Mouse (Mus musculus): ENCODE measurements around the gene Chrm4. TPM values are rescaled to one million over a fixed set of nuclear protein-coding genes. Genes with fewer than 3 reads are reported as not detected.
A peak's percentile ranks its signal among the peaks of the same experiment; 100 is the strongest.

Chrm4 gene
- polyA plus RNA-seq, 1 experiment, result not detected

DNA sequence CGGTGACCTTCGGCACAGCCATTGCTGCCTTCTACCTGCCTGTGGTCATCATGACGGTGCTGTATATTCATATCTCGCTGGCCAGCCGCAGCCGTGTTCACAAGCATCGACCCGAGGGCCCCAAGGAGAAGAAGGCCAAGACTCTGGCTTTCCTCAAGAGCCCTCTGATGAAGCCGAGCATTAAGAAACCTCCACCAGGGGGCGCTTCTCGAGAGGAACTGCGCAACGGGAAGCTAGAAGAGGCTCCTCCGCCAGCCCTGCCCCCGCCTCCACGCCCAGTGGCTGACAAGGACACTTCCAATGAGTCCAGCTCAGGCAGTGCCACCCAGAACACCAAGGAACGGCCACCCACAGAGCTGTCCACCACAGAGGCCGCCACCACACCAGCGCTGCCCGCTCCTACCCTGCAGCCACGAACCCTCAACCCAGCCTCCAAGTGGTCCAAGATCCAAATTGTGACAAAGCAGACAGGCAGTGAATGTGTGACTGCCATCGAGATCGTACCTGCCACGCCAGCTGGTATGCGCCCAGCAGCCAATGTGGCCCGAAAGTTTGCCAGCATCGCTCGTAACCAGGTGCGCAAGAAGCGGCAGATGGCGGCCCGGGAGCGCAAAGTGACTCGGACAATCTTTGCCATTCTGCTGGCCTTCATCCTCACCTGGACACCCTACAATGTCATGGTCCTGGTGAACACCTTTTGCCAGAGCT lies 931 bp downstream of the Chrm4 start:
- 56% methylated on average over 34 of the region's 34 CpGs for WGBS
- H3K27ac ChIP-seq (ENCODE audit: insufficient read depth, low read depth, low read length), result no peak overlapping the region
- H3K4me1 ChIP-seq (ENCODE audit: control insufficient read depth, insufficient read depth, low read length), result peaks cover 77% of the 10 kb centered on the region
- no peak overlapping the region for H3K4me3 ChIP-seq (ENCODE audit: insufficient read depth, low read depth, low read length)
- TF ChIP-seq POLR2A (IDR thresholded peaks at IDR 0.05; ENCODE audit: insufficient read depth, low read depth, low read length) (no peak), CTCF (IDR thresholded peaks at IDR 0.05; ENCODE audit: insufficient read depth, low read depth, low read length) (peak; percentile 69)

DNA sequence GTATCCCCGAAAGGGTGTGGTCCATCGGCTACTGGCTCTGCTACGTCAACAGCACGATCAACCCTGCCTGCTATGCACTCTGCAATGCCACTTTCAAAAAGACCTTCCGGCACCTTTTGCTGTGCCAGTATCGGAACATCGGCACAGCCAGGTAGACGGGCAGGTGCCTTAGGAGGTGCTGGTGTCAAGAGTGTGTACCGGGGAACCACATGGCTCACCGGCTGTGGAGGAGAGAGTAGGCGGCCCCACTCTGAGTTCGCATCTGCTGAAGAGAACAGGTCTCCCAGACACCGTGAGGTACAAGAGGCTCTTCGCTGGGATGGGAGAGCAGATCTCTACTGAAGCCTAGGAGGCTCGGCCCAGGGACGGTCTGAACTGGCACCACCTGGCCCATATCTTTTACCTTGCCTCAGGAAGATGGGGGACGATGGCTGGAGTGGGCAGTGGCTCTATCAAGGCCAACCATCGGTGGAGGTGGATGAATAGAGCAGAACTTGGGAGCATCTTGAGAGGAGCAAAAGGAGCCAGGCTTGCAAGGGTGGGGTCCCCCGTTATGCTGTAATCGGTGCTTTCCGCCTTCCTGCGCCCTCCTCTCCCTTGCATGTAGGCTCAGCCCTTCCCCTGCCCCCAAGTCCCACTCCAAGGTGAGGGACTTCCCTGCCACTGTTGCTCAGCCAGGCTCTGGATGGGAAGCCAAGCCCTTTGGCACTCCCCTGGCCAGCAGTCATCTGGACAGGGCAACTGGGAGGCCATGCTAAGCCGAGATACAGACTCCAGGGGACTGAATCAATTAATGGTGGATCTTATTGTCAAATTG lies 1.7 kb downstream of the Chrm4 start:
- 76% methylated on average over 23 of the region's 23 CpGs for WGBS
- TF ChIP-seq CTCF (IDR thresholded peaks at IDR 0.05; ENCODE audit: insufficient read depth, low read depth, low read length), result no peak
- TF ChIP-seq POLR2A (IDR thresholded peaks at IDR 0.05; ENCODE audit: insufficient read depth, low read depth, low read length), result no peak
- no peak overlapping the region for H3K4me3 ChIP-seq (ENCODE audit: insufficient read depth, low read depth, low read length)
- H3K27ac ChIP-seq (ENCODE audit: insufficient read depth, low read depth, low read length), result no peak overlapping the region
- H3K4me1 ChIP-seq (ENCODE audit: control insufficient read depth, insufficient read depth, low read length), result peaks cover 74% of the 10 kb centered on the region

DNA sequence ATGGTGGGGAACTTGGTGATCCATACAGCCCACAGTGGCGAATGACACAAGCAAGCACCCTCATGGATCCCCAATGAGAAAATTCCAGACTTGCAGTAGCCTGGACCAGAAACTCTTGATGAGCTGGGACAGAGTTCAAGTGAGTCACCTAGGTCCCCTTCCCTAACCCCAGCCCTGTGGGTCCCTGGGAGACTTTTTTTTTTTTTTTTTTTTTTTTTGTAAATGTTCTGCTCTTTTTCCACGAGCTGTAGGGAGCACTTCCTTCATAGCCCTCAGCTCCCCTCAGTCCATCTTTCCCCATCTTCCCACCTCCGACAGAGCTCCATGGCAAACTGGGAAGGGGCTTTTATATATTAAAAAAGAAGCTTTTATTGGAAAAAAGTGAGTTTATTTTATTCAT lies 2.4 kb downstream of the Chrm4 start:
- 61% methylated on average over 3 of the region's 3 CpGs for WGBS
- no peak for TF ChIP-seq CTCF (IDR thresholded peaks at IDR 0.05; ENCODE audit: insufficient read depth, low read depth, low read length)
- TF ChIP-seq POLR2A (IDR thresholded peaks at IDR 0.05; ENCODE audit: insufficient read depth, low read depth, low read length), result no peak
- H3K4me3 ChIP-seq (ENCODE audit: insufficient read depth, low read depth, low read length), result no peak overlapping the region
- H3K27ac ChIP-seq (ENCODE audit: insufficient read depth, low read depth, low read length), result no peak overlapping the region
- H3K4me1 ChIP-seq (ENCODE audit: control insufficient read depth, insufficient read depth, low read length), result peaks cover 76% of the 10 kb centered on the region

DNA sequence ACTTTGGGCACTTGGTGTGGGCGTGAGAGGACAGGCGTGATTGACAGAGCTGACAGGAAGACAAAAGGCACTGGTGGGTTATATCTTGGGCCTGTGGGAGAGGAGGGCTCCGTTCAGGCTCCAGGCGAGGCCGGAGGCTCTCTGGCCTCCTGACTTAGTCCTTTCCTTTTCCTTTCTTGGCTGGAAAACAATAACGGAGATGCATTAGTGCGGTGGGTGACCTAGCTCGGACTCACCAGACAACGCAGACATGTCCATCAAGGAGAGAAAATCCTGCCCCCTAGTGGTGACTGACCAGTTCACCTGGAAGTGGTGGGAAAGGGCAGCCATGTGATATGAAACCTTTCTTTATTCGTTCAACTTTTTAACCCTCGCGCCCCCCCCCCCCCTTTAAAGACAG lies 2.9 kb downstream of the Chrm4 start:
- TF ChIP-seq POLR2A (IDR thresholded peaks at IDR 0.05; ENCODE audit: insufficient read depth, low read depth, low read length), result no peak
- TF ChIP-seq CTCF (IDR thresholded peaks at IDR 0.05; ENCODE audit: insufficient read depth, low read depth, low read length), result peak; percentile 42; the same call in 1 of the 2 replicates
- H3K4me1 ChIP-seq (ENCODE audit: control insufficient read depth, insufficient read depth, low read length), result peaks cover 79% of the 10 kb centered on the region
- WGBS, result 19% methylated on average over 12 of the region's 12 CpGs
- no peak overlapping the region for H3K4me3 ChIP-seq (ENCODE audit: insufficient read depth, low read depth, low read length)
- H3K27ac ChIP-seq (ENCODE audit: insufficient read depth, low read depth, low read length), result no peak overlapping the region

DNA sequence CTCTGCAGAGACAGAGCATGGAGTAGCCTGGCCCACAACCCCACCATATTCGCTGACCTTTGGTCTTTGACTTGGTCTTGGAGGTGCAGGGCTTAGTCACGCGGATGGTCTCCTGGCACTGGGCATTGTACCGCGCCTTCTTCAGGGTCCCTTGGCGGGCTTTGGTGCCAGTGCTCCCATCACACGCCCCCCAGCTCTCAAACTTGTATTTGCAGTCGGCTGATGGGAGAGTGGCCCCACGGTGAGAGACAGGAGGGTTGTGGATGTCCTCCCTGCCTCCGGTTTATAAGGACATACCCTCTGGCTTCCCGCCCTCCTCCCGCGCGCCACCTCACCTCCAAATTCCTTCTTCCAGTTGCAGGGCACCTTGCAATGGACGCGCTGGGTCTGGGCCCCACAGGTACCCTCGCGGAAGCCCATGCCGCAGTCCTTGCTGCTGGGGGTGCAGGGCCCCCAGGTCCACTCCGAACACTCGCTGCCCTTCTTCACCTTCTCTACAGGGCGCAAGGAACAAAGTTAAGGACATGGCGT lies 3.8 kb downstream of the Chrm4 start:
- peak overlapping the region; percentile 22 for H3K4me3 ChIP-seq (ENCODE audit: insufficient read depth, low read depth, low read length)
- peak overlapping the region; percentile 27; the same call in 1 of the 2 replicates for H3K27ac ChIP-seq (ENCODE audit: insufficient read depth, low read depth, low read length)
- WGBS, result 44% methylated on average over 23 of the region's 23 CpGs
- H3K4me1 ChIP-seq (ENCODE audit: control insufficient read depth, insufficient read depth, low read length), result peaks cover 78% of the 10 kb centered on the region
- TF ChIP-seq CTCF (IDR thresholded peaks at IDR 0.05; ENCODE audit: insufficient read depth, low read depth, low read length) (no peak), POLR2A (IDR thresholded peaks at IDR 0.05; ENCODE audit: insufficient read depth, low read depth, low read length) (no peak)

DNA sequence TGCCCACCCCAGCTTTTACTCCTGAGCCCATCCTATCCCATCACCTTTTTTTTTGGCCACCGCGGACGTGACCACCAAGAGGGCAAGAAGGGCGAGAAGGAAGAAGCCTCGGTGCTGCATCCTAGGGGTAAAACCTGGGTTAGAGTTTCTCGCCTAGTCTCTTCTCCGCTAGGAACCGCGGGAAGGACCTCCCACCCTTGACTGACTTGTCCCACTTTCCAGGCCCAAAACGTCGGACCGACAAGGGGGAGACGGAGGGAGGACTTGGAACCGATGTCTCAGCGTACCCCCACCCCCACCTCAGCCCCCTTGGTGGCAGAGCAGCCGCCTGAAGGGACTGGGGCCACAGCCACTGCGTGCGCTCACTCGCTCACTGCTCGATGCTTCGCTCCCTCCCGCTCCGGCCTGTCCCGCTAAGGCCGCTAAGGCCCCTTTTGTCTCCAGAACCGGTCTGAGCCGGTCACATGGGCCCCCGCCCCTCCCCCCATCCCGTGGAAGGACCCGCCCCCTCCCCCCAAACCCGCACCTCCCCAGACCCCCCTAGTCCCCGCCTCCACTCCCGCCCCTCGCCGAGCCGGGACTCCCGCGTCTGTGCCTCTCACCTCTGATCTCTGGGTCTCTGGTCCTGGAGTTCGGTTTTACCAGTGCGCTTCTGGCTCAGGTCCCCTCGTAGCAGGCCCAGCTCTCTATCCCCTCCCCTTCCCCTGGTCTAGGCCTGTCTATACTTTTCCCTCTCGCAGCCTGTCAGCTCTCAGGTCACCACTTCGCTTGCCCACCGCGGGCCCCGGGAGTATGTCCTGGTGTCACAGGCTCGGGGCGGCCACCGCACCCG lies 4.5 kb downstream of the Chrm4 start:
- WGBS, result 20% methylated on average over 48 of the region's 50 CpGs
- no peak for TF ChIP-seq POLR2A (IDR thresholded peaks at IDR 0.05; ENCODE audit: insufficient read depth, low read depth, low read length)
- no peak for TF ChIP-seq CTCF (IDR thresholded peaks at IDR 0.05; ENCODE audit: insufficient read depth, low read depth, low read length)

DNA sequence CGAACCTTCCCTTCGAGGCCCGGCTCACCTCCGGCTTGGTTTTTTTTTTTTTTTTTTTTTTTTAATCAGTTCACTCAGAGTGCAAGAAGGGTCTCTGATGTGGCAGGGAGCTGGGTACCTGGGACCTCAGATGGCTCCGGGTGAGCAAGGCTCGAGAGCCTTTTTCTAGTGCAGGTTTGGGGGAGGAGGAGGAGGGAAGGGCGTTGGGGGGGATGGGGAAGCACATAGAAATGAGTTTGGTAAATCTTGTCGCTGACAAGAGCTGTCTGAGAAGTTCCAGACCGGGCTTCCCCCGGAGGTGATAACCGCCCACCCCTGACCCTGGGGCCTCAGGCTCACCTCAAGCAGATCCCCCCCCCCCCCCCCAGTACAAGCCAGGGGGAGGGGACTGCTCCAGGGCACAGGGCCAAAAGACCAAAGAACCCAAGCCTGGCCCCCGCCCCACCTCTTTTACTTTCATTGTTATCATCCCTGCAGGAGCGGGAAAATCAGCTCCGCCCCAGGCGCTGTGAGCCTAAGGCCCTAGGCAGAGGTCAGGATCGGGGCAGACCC lies 5.2 kb downstream of the Chrm4 start, which contains the start of gene Mdk:
TSS of gene Mdk (minus strand) at position 138 of the 552 bp plus-strand sequence.
- Histone ChIP-seq H3K4me3 (ENCODE audit: insufficient read depth, low read depth, low read length) (peak within 1 kb of the TSS; percentile 22), H3K4me1 (ENCODE audit: control insufficient read depth, insufficient read depth, low read length) (peaks cover 79% of the 10 kb centered on the region), H3K27ac (ENCODE audit: insufficient read depth, low read depth, low read length) (peak within 1 kb of the TSS; percentile 27; the same call in 1 of the 2 replicates)
- 25% methylated on average over 16 of the region's 16 CpGs for WGBS
- TF ChIP-seq CTCF (IDR thresholded peaks at IDR 0.05; ENCODE audit: insufficient read depth, low read depth, low read length) (no peak), POLR2A (IDR thresholded peaks at IDR 0.05; ENCODE audit: insufficient read depth, low read depth, low read length) (no peak)

More for the DNA sequence above, 4.5 kb downstream of the Chrm4 start:
- peak overlapping the region; percentile 27; the same call in 1 of the 2 replicates for H3K27ac ChIP-seq (ENCODE audit: insufficient read depth, low read depth, low read length)
- peak overlapping the region; percentile 22 for H3K4me3 ChIP-seq (ENCODE audit: insufficient read depth, low read depth, low read length)
- H3K4me1 ChIP-seq (ENCODE audit: control insufficient read depth, insufficient read depth, low read length), result peaks cover 78% of the 10 kb centered on the region

DNA sequence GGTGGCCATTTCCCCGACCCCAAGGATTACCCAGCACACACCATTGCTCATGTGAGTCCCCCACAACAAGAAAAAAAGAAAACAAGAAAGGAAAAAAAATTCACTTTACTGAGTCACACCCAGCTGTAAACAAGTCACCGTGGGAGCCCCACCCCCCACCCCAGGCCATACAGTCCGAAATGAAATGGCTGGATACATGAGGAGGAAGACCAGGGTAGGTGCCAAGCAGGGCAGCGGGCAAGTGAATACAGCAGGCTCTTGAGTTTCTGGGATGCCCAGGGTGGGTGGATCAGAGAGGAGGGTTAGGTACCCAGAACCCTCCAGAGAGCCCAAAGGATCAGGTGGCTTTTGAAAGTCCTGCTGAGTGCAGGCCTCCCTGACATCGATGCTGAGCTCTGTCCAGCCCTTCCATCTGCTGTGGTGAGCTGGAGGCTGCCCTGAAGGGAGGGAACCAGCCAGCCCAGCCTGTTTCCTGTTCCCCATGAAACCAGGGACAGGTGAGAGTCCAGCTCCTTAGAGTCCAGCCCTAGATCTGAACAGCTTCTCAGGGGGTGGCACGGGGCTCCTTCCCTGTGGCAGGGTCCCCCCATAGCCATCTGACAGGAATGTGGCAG lies 5.8 kb downstream of the Chrm4 start:
- no peak overlapping the region for H3K27ac ChIP-seq (ENCODE audit: insufficient read depth, low read depth, low read length)
- no peak overlapping the region for H3K4me3 ChIP-seq (ENCODE audit: insufficient read depth, low read depth, low read length)
- no peak for TF ChIP-seq POLR2A (IDR thresholded peaks at IDR 0.05; ENCODE audit: insufficient read depth, low read depth, low read length)
- peaks cover 73% of the 10 kb centered on the region for H3K4me1 ChIP-seq (ENCODE audit: control insufficient read depth, insufficient read depth, low read length)
- 31% methylated on average over 6 of the region's 6 CpGs for WGBS
